Mouse (Mus musculus): ENCODE results near the gene Cradd. TPM values are rescaled to one million over a fixed set of nuclear protein-coding genes. Genes with fewer than 3 reads are reported as not detected.

Gene Cradd
- polyA plus RNA-seq, 1 experiment from 2014 or later: 10.4 TPM

DNA sequence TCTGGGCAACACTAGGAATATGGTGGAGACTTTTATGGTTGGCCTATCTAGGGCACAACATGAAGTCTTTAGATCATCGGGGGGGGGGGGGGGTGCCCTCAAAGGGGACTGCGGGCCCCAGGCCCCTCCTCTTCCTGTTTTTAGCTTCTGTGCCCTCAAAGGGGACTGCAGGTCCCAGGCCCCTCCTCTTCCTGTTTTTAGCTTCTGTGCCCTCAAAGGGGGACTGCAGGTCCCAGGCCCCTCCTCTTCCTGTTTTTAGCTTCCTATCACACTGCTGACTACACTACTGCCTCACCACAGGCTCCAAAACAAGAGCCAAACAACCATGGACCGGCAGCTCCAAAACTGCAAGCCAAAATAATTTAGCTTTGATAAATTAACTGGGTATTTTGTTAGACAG lies 33.8 kb upstream of the Cradd start:
- Histone ChIP-seq H3K4me3 (ENCODE audit: low read length) (no peak overlapping the region), H3K9ac (replicated peaks; ENCODE audit: low read length) (no peak overlapping the region), H3K9me3 (ENCODE audit: low read length) (no peaks in the 10 kb centered on the region), H3K4me1 (ENCODE audit: insufficient read depth, low read length) (no peaks in the 10 kb centered on the region), H3K4me2 (replicated peaks; ENCODE audit: low read depth, low read length) (no peak overlapping the region), H3K36me3 (ENCODE audit: insufficient read depth, low read length) (no peaks in the 10 kb centered on the region), H3K27me3 (ENCODE audit: insufficient read depth, low read length) (no peaks in the 10 kb centered on the region), H3K27ac (ENCODE audit: low read length) (no peak overlapping the region)
- WGBS: 93% methylated on average over 3 of the region's 3 CpGs
- ATAC-seq (ENCODE audit: low FRiP score, low TSS enrichment): no peak

DNA sequence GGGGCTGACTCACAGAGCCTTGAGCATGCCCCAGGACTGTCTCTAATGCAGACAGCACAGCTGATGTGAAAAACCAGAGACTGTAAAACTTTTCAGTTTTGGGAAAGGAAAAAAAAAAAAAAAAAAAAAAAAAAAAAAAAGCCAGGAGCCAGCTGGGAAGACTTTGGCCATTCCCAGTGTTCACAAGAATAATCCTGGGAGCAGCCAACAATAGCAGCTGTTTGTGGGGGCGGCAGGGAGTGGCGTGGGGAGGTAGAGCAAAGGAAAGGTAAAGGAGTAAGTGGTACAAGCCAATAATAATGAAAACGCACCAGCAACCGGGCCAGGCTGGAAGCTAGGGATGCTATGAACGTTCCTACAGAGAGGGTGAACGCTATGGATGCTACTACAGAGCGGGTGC lies 32.8 kb upstream of the Cradd start:
- no peak overlapping the region for H3K4me3 ChIP-seq (ENCODE audit: low read length)
- no peak overlapping the region for H3K9ac ChIP-seq (replicated peaks; ENCODE audit: low read length)
- WGBS: 78% methylated on average over 7 of the region's 7 CpGs
- peaks cover 5% of the 10 kb centered on the region for H3K9me3 ChIP-seq (ENCODE audit: low read length)
- no peak for ATAC-seq (ENCODE audit: low FRiP score, low TSS enrichment)
- H3K4me1 ChIP-seq (ENCODE audit: insufficient read depth, low read length): no peaks in the 10 kb centered on the region
- no peak overlapping the region for H3K27ac ChIP-seq (ENCODE audit: low read length)
- no peaks in the 10 kb centered on the region for H3K27me3 ChIP-seq (ENCODE audit: insufficient read depth, low read length)
- no peak overlapping the region for H3K4me2 ChIP-seq (replicated peaks; ENCODE audit: low read depth, low read length)
- H3K36me3 ChIP-seq (ENCODE audit: insufficient read depth, low read length): no peaks in the 10 kb centered on the region

DNA sequence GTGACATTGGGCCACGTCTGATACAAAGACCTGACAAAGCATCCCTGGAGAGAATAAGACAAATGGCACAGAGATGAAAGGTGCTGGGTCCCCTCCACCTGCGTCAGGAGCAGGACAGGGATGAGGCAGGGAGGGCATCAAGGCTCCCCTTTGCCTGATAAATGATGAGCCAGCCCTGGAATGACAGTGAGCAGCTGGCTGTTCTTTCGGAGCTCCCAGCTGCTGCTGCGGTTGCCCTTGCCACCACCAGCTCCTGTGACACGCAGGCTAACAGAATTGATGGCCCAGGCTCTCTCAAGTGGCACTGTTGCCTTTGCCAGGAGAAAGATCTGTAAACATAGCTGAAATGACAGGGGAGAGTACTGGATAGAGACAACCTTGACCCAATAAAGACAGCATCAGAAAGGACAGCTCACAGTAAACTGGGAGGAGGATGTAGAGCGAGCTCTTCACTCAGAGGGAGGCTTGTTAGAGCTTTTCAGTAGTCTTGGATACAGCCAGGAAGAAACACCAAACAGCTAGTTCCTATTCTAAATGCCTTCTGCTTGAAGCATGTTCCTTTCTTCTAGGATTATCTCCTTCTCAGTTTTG lies 31.8 kb upstream of the Cradd start:
- peaks cover 7% of the 10 kb centered on the region for H3K9me3 ChIP-seq (ENCODE audit: low read length)
- H3K27me3 ChIP-seq (ENCODE audit: insufficient read depth, low read length): no peaks in the 10 kb centered on the region
- ATAC-seq (ENCODE audit: low FRiP score, low TSS enrichment): no peak
- no peaks in the 10 kb centered on the region for H3K4me1 ChIP-seq (ENCODE audit: insufficient read depth, low read length)
- no peak overlapping the region for H3K27ac ChIP-seq (ENCODE audit: low read length)
- 34% methylated on average over 6 of the region's 6 CpGs for WGBS
- no peak overlapping the region for H3K4me2 ChIP-seq (replicated peaks; ENCODE audit: low read depth, low read length)
- no peaks in the 10 kb centered on the region for H3K36me3 ChIP-seq (ENCODE audit: insufficient read depth, low read length)
- no peak overlapping the region for H3K4me3 ChIP-seq (ENCODE audit: low read length)
- no peak overlapping the region for H3K9ac ChIP-seq (replicated peaks; ENCODE audit: low read length)

DNA sequence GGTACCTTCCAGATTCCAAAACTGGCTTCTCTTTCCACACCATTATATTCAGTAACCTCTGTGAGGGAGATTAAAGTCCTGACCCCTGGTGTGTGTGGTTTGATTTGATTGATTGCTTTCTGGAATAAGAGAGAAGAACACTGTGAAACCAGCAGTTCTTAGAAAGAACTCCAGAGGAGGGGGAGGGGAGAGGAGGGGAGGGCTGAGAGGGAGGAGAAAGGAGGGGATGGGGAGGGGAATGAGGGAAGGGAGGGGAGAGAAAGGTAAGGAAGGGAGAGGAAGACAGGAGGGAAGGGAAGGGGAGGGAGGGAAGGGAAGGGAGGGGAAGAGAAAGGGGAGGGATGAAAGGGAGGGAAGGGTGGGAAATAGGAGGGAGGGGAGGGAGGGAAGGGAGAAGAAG lies 30.7 kb upstream of the Cradd start:
- Histone ChIP-seq H3K4me1 (ENCODE audit: insufficient read depth, low read length) (no peaks in the 10 kb centered on the region), H3K4me2 (replicated peaks; ENCODE audit: low read depth, low read length) (no peak overlapping the region), H3K9me3 (ENCODE audit: low read length) (peaks cover 7% of the 10 kb centered on the region), H3K36me3 (ENCODE audit: insufficient read depth, low read length) (no peaks in the 10 kb centered on the region), H3K4me3 (ENCODE audit: low read length) (no peak overlapping the region), H3K9ac (replicated peaks; ENCODE audit: low read length) (no peak overlapping the region), H3K27ac (ENCODE audit: low read length) (no peak overlapping the region), H3K27me3 (ENCODE audit: insufficient read depth, low read length) (no peaks in the 10 kb centered on the region)
- ATAC-seq (ENCODE audit: low FRiP score, low TSS enrichment): no peak

DNA sequence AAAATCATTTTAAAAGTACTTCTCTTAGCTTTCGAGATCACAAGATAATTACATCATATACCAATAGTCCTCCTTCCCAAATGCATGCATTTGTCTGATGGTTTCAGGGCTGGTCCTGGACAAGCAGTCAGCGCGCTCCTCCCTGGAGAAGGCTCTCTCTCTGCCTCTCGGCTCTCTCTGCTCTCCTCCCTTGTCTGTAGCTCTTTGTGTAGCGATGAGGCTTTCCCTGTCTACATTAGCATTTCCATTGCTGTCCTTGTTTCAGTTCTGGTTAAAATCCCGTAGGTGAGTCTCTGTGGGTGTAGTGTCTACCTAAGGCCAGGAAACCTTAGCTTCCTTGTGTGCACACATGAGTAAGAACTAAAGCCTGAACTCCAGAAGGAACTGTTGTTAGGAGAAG lies 30.1 kb upstream of the Cradd start:
- H3K4me1 ChIP-seq (ENCODE audit: insufficient read depth, low read length): no peaks in the 10 kb centered on the region
- H3K9me3 ChIP-seq (ENCODE audit: low read length): peaks cover 7% of the 10 kb centered on the region
- no peak overlapping the region for H3K4me2 ChIP-seq (replicated peaks; ENCODE audit: low read depth, low read length)
- no peak overlapping the region for H3K9ac ChIP-seq (replicated peaks; ENCODE audit: low read length)
- no peaks in the 10 kb centered on the region for H3K27me3 ChIP-seq (ENCODE audit: insufficient read depth, low read length)
- H3K27ac ChIP-seq (ENCODE audit: low read length): no peak overlapping the region
- no peaks in the 10 kb centered on the region for H3K36me3 ChIP-seq (ENCODE audit: insufficient read depth, low read length)
- no peak overlapping the region for H3K4me3 ChIP-seq (ENCODE audit: low read length)
- 88% methylated on average over 6 of the region's 6 CpGs for WGBS
- no peak for ATAC-seq (ENCODE audit: low FRiP score, low TSS enrichment)

DNA sequence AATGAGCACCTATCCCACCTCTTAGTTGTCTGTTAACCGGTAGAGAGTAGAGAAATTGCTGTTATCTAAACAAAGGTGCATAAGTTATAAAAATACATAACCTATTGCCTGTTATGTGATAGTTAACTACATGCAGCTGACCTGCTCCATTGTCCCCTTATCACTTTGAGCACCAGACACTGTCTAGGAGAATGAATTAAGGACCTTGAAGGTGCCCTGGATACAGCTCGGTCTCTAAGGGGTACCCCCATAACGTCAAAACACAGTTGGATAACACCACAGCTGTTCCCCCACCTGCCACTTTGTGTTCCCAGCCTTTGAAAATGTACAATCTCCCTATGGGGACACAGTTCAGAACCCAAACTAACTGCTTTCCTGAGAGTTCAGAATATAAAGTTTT lies 24.5 kb upstream of the Cradd start:
- H3K4me1 ChIP-seq (ENCODE audit: insufficient read depth, low read length): no peaks in the 10 kb centered on the region
- H3K9me3 ChIP-seq (ENCODE audit: low read length): peaks cover 7% of the 10 kb centered on the region
- H3K4me2 ChIP-seq (replicated peaks; ENCODE audit: low read depth, low read length): no peak overlapping the region
- no peaks in the 10 kb centered on the region for H3K27me3 ChIP-seq (ENCODE audit: insufficient read depth, low read length)
- ATAC-seq (ENCODE audit: low FRiP score, low TSS enrichment): no peak
- no peak overlapping the region for H3K9ac ChIP-seq (replicated peaks; ENCODE audit: low read length)
- H3K27ac ChIP-seq (ENCODE audit: low read length): no peak overlapping the region
- no peak overlapping the region for H3K4me3 ChIP-seq (ENCODE audit: low read length)
- no peaks in the 10 kb centered on the region for H3K36me3 ChIP-seq (ENCODE audit: insufficient read depth, low read length)
- WGBS: 84% methylated on average over 3 of the region's 3 CpGs

DNA sequence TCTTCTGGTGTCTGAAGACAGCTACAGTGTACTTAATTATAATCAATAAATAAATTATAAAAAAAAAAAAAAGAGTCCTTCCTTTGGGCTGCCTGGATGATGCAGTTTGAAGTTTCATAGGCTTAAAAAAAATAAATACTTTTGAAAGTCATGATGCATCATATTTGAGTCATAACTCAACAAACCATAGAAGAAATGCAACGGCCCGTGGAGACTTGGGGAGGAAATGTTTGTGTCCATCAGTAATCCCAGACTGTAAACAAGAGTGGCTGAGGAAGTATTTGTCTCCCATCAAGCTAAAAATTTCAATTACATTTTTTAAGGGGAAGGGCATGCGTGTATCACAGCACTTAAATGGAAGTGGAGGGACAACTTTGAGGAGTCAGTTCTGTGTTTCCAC lies 23.8 kb upstream of the Cradd start:
- Histone ChIP-seq H3K27ac (ENCODE audit: low read length) (no peak overlapping the region), H3K4me1 (ENCODE audit: insufficient read depth, low read length) (no peaks in the 10 kb centered on the region), H3K9ac (replicated peaks; ENCODE audit: low read length) (no peak overlapping the region), H3K36me3 (ENCODE audit: insufficient read depth, low read length) (no peaks in the 10 kb centered on the region), H3K9me3 (ENCODE audit: low read length) (peaks cover 7% of the 10 kb centered on the region), H3K27me3 (ENCODE audit: insufficient read depth, low read length) (no peaks in the 10 kb centered on the region), H3K4me3 (ENCODE audit: low read length) (no peak overlapping the region), H3K4me2 (replicated peaks; ENCODE audit: low read depth, low read length) (no peak overlapping the region)
- 89% methylated on average over 3 of the region's 3 CpGs for WGBS
- no peak for ATAC-seq (ENCODE audit: low FRiP score, low TSS enrichment)

DNA sequence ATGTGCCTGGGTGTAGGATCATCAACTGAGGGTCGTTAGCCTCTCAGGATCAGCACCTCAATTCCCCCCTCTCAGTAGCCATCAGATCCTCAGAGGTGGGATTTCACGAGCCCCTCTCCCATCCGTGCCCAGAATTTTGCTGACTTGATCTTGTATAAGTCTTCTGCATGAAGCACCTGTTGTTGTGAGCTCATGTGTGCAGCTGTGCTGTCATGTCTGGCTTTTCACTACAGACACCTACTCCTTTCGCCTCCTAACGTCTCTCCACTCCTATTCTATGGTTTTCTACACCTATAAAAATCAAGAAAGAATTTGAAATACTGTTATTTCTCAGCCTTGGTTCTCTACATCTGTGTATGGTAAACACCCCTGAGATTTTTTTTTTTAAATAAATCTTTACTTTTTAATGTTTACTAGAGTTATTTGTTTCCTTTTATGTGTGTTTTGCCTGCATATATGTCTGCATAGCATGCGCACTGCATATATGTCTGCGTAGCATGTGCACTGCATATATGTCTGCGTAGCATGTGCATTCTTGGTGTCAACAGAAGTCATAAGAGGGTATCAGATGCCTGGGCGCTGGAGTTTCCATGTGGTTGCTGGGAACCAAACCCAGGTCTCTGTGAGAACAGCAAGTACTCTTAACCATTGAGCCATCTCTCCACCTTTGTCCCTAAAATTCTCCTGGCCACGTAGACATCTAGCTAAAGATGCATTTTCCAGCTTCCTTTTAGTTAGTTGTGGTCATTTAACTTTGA lies 19.1 kb upstream of the Cradd start:
- no peak for ATAC-seq (ENCODE audit: low FRiP score, low TSS enrichment)
- 82% methylated on average over 10 of the region's 10 CpGs for WGBS
- H3K4me3 ChIP-seq (ENCODE audit: low read length): no peak overlapping the region
- no peaks in the 10 kb centered on the region for H3K27me3 ChIP-seq (ENCODE audit: insufficient read depth, low read length)
- no peak overlapping the region for H3K27ac ChIP-seq (ENCODE audit: low read length)
- H3K9ac ChIP-seq (replicated peaks; ENCODE audit: low read length): no peak overlapping the region
- H3K4me1 ChIP-seq (ENCODE audit: insufficient read depth, low read length): no peaks in the 10 kb centered on the region
- H3K36me3 ChIP-seq (ENCODE audit: insufficient read depth, low read length): no peaks in the 10 kb centered on the region
- no peak overlapping the region for H3K4me2 ChIP-seq (replicated peaks; ENCODE audit: low read depth, low read length)
- no peaks in the 10 kb centered on the region for H3K9me3 ChIP-seq (ENCODE audit: low read length)

DNA sequence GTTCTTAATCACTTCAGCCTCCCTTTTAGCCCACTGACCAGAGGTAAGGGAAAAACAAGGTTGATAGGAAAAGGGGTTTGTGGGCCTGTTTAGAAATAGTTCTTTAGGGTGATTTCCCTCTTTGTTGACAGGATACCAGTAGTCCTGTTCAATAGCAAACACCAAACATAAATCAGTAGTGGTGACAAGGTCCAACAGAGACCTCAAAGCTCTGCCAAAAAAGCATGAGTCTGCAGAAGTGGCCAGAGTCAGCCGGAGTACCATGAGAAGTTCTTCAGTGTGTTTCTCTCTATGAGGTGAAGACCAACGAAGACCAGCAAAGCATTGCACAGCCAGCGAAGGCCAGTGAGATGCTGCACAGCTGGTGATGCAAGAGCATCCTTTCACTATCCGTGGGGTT lies 16.7 kb upstream of the Cradd start:
- no peak overlapping the region for H3K4me2 ChIP-seq (replicated peaks; ENCODE audit: low read depth, low read length)
- no peak for ATAC-seq (ENCODE audit: low FRiP score, low TSS enrichment)
- H3K27ac ChIP-seq (ENCODE audit: low read length): no peak overlapping the region
- WGBS: 94% methylated on average over 4 of the region's 4 CpGs
- H3K9me3 ChIP-seq (ENCODE audit: low read length): no peaks in the 10 kb centered on the region
- H3K4me3 ChIP-seq (ENCODE audit: low read length): no peak overlapping the region
- H3K27me3 ChIP-seq (ENCODE audit: insufficient read depth, low read length): no peaks in the 10 kb centered on the region
- H3K36me3 ChIP-seq (ENCODE audit: insufficient read depth, low read length): no peaks in the 10 kb centered on the region
- no peak overlapping the region for H3K9ac ChIP-seq (replicated peaks; ENCODE audit: low read length)
- peaks cover 4% of the 10 kb centered on the region; the same call in 1 of the 2 replicates for H3K4me1 ChIP-seq (ENCODE audit: insufficient read depth, low read length)

DNA sequence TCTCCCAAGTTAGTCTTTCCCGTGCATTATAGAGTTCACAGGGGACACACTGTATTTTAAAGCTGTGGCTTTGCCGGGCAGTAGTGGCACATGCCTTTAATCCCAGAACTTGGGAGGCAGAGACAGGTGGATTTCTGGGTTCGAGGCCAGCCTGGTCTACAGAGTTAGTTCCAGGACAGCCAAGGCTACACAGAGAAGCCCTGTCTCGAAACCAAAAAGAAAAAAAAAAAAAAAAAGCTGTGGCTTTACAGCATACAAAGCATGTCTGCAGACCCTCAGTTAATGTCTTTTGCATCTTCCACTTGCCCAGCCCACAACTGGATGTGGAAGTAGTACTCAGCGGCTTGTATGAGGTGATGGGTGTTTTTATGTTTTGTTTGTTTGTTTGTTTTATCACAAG lies 13.7 kb upstream of the Cradd start:
- no peak overlapping the region for H3K9ac ChIP-seq (replicated peaks; ENCODE audit: low read length)
- no peak for ATAC-seq (ENCODE audit: low FRiP score, low TSS enrichment)
- H3K4me1 ChIP-seq (ENCODE audit: insufficient read depth, low read length): peaks cover 4% of the 10 kb centered on the region; the same call in 1 of the 2 replicates
- H3K36me3 ChIP-seq (ENCODE audit: insufficient read depth, low read length): no peaks in the 10 kb centered on the region
- no peaks in the 10 kb centered on the region for H3K9me3 ChIP-seq (ENCODE audit: low read length)
- no peaks in the 10 kb centered on the region for H3K27me3 ChIP-seq (ENCODE audit: insufficient read depth, low read length)
- no peak overlapping the region for H3K27ac ChIP-seq (ENCODE audit: low read length)
- no peak overlapping the region for H3K4me3 ChIP-seq (ENCODE audit: low read length)
- WGBS: 71% methylated on average over 5 of the region's 5 CpGs
- H3K4me2 ChIP-seq (replicated peaks; ENCODE audit: low read depth, low read length): no peak overlapping the region

All from kidney, embryonic 16.5 days (tissue).